Mouse (Mus musculus) heart, embryonic 14.5 days (tissue): ENCODE measurements around the gene Synj2. TPM values are rescaled to one million over a fixed set of nuclear protein-coding genes. Genes with fewer than 3 reads are reported as not detected.

Source experiments
- ATAC-seq: fragments of 200-750 bp; cut with Nextera tagmentation; 2 replicates; pipeline ENCODE4 v1.8.0; 2017; ENCODE audit warnings: low read depth, moderate TSS enrichment; ENCODE audit not compliant: insufficient number of reproducible peaks, insufficient read depth, low FRiP score
- H3K27ac ChIP-seq, 2 experiments: fragments of 200-500 bp in 1 of 2; fragments of 300-500 bp in 1 of 2; sonication (generic) in 1 of 2; replicated peaks in 1 of 2; 2 replicates each; pipeline ENCODE4 v1.5.1; 2012 to 2014; ENCODE audit warnings: low read depth in 2 of 2, low read length in 2 of 2, control low read depth in 1 of 2, mild to moderate bottlenecking in 1 of 2, mixed read lengths in 1 of 2; ENCODE audit not compliant: control insufficient read depth in 1 of 2, insufficient read depth in 1 of 2
- H3K27me3 ChIP-seq: fragments of 300-500 bp; sonication (generic); 2 replicates; pipeline ENCODE4 v1.6.1; 2014; ENCODE audit warnings: mild to moderate bottlenecking, low read length, control low read depth; ENCODE audit not compliant: control insufficient read depth, insufficient read depth
- H3K36me3 ChIP-seq: fragments of 300-500 bp; sonication (generic); 2 replicates; pipeline ENCODE4 v1.6.1; 2014; ENCODE audit warnings: mild to moderate bottlenecking, control low read depth, low read length, mixed read lengths; ENCODE audit not compliant: control insufficient read depth, insufficient read depth
- H3K4me1 ChIP-seq, 2 experiments: fragments of 200-500 bp in 1 of 2; fragments of 300-500 bp in 1 of 2; sonication (generic) in 1 of 2; 2 replicates each; pipeline ENCODE4 v1.6.1; 2012 to 2014; ENCODE audit warnings: low read length in 2 of 2, control low read depth in 1 of 2, mixed read lengths in 1 of 2; ENCODE audit not compliant: control insufficient read depth in 2 of 2, insufficient read depth in 2 of 2
- H3K4me2 ChIP-seq: fragments of 300-500 bp; sonication (generic); 2 replicates; pipeline ENCODE4 v1.6.1; 2014; ENCODE audit warnings: mild to moderate bottlenecking, low read length
- H3K4me3 ChIP-seq, 2 experiments: fragments of 200-500 bp in 1 of 2; fragments of 300-500 bp in 1 of 2; sonication (generic) in 1 of 2; 2 replicates each; pipeline ENCODE4 v1.5.1; 2012 to 2014; ENCODE audit warnings: low read length in 2 of 2, mild to moderate bottlenecking in 2 of 2, control low read depth in 1 of 2, low read depth in 1 of 2, moderate library complexity in 1 of 2; ENCODE audit not compliant: control insufficient read depth in 1 of 2, insufficient read depth in 1 of 2
- H3K9ac ChIP-seq: fragments of 300-500 bp; sonication (generic); 2 replicates; pipeline ENCODE4 v1.6.1; 2014; ENCODE audit warnings: mild to moderate bottlenecking, low read length
- H3K9me3 ChIP-seq: fragments of 300-500 bp; sonication (generic); 2 replicates; pipeline ENCODE4 v1.6.1; 2016; ENCODE audit warnings: low read length, control low read depth; ENCODE audit not compliant: control insufficient read depth
- WGBS: fragments of 180-500 bp; shearing (Covaris S2); extraction: QIAGEN DNeasy Blood & Tissue Kit; methylation state at CpG from one replicate; pipeline ENCODE4 v1.1.7; 2014; 5-methylcytosine and 5-hydroxymethylcytosine counted together
- polyA plus RNA-seq: library from polyadenylated mRNA; unstranded; fragments of >200 nt; fragmentation: Nextera tagmentation; extraction: Ambion mirVana; gene quantifications from 2 replicates; pipeline ENCODE4 v1.2.1, GENCODE M21; 2014

Synj2 gene
- polyA plus RNA-seq, 1 experiment from 2014 or later, result 4.3 TPM

DNA sequence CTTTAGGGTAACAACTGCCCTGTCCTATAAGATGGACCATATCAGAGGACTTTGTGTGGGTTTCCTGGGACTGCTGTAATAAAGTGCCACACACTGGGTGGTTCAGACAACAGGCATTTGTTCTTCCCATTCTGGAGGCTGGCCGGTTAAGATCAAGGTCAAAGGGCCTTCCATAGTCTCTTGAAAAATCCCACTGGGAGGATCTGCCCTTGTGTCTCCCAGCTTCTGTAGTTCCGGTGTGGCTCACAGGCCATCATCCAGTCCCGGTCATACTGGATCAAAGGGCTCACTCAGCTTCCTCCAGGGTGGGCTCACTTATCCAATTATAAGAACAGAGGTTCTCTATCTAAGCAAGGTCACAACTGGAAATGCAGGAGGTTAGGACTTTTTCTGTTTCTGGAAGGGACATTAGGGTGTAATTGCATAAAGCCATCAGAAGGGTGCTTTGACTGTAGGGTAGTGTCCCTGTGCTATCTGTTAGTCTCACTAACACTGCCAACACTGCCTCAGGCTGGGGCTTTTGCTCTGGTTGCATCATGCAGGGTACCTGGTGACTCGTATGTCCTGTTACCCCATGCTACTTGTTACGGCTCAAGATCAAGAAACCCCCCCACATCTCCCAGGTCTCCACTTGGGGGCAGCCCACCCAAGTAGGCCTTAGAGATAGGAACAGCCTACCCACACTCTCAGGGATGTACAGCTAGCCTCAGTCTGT lies 51.9 kb downstream of the Synj2 start:
- 80% methylated on average over 5 of the region's 5 CpGs for WGBS
- Histone ChIP-seq H3K9ac (no peak overlapping the region), H3K27ac (no peak overlapping the region), H3K4me2 (no peak overlapping the region), H3K36me3 (no peaks in the 10 kb centered on the region), H3K9me3 (no peaks in the 10 kb centered on the region), H3K27me3 (no peaks in the 10 kb centered on the region), H3K4me3 (no peak overlapping the region), H3K4me1 (peaks cover 28 to 33% of the 10 kb centered on the region in 2 experiments)
- ATAC-seq, result no peak

DNA sequence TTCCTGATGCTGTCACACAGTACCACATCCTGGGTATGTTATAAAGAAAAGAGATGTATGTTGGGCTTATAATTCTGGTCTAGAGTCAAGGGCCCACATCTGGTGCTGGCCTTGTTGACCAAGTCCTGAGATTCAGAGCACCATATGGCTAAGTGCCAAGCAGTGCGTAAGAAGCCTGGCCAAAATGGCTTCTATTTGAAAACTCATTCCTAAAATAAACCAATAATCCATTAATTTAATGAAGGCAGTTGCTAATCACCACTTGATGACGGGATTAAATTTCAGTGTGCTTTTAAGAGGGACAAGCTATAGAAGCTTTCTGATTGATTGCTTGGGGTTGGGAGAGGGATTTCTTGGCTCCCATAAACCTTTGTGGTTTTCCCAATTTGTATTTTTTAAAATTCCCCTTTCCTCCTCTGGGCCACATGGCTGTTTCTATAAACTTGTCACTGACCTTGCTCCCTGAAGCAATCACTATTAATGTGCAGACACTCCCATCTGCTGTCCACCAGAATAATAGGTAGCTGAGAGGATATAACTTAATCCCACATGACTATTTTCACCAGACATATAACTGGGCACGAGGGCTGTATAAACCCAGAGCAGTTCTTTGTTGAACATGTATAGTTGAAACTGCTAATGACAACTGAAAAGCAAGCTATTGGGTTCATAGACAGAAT lies 52.6 kb downstream of the Synj2 start:
- ATAC-seq, result no peak
- H3K4me2 ChIP-seq, result no peak overlapping the region
- H3K9me3 ChIP-seq, result no peaks in the 10 kb centered on the region
- H3K27ac ChIP-seq, result 0 out of 4 replicates have a peak overlapping the region, but pooled peaks of 1 of the 2 experiments have one; percentile 29
- no peak overlapping the region for H3K9ac ChIP-seq
- no peak overlapping the region for H3K4me3 ChIP-seq
- WGBS, result 85% methylated on average over 3 of the region's 3 CpGs
- H3K4me1 ChIP-seq, result peaks cover 31 to 40% of the 10 kb centered on the region in 2 experiments
- no peaks in the 10 kb centered on the region for H3K27me3 ChIP-seq
- no peaks in the 10 kb centered on the region for H3K36me3 ChIP-seq

DNA sequence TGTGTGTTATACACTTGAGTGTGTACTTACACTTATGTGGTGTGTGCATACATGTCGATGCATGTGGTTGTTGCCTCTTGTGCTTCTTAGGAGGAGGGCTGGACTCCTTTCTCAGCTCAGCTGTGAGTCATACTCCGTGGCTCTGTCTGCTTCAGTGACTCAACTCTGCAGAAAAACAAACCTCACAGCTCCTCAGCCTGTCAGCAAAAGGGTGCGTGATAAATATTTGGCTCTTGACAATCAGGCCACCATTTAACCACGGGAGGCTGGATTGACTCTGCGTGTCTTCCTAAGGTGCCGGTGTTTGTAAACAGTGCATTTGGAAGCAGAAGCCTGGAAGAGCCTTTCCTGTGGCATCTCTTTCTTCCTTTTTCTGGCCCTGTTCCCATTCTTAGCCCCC lies 53.5 kb downstream of the Synj2 start:
- WGBS, result 40% methylated on average over 6 of the region's 6 CpGs
- Histone ChIP-seq H3K36me3 (no peaks in the 10 kb centered on the region), H3K27ac (peak overlapping the region in 1 of 2 experiments; percentile 96; a peak in 2 of 4 replicates), H3K4me2 (no peak overlapping the region), H3K4me1 (peaks cover 36 to 48% of the 10 kb centered on the region in 2 experiments), H3K9ac (no peak overlapping the region), H3K4me3 (no peak overlapping the region), H3K9me3 (no peaks in the 10 kb centered on the region), H3K27me3 (no peaks in the 10 kb centered on the region)
- ATAC-seq, result no peak

DNA sequence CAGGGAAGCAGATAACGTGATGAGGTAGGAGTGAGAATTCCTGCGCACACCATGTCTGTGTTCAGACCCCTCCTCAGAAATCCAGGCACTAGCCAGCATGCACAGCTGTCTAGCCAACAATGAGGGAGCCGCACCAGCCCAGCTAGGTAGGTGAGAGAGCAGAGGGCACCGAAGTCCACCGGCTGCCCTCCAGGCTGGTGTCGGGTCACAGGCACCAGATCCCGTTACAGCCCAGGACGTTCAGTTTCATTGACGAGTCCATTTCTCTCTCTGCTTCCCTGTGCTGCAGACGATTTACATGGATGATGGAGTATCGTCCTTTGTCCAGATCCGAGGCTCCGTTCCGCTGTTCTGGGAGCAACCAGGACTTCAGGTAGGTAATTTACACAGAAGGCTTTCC lies 55.5 kb downstream of the Synj2 start:
- ATAC-seq, result no peak
- H3K4me1 ChIP-seq, result peaks cover 42 to 59% of the 10 kb centered on the region in 2 experiments
- H3K9ac ChIP-seq, result peak overlapping the region; percentile 55
- H3K9me3 ChIP-seq, result no peaks in the 10 kb centered on the region
- peak overlapping the region; percentile 24 for H3K4me2 ChIP-seq
- 70% methylated on average over 14 of the region's 14 CpGs for WGBS
- H3K27ac ChIP-seq, result peak overlapping the region; percentile 96 to 98
- no peaks in the 10 kb centered on the region for H3K27me3 ChIP-seq
- H3K36me3 ChIP-seq, result no peaks in the 10 kb centered on the region
- H3K4me3 ChIP-seq, result no peak overlapping the region

DNA sequence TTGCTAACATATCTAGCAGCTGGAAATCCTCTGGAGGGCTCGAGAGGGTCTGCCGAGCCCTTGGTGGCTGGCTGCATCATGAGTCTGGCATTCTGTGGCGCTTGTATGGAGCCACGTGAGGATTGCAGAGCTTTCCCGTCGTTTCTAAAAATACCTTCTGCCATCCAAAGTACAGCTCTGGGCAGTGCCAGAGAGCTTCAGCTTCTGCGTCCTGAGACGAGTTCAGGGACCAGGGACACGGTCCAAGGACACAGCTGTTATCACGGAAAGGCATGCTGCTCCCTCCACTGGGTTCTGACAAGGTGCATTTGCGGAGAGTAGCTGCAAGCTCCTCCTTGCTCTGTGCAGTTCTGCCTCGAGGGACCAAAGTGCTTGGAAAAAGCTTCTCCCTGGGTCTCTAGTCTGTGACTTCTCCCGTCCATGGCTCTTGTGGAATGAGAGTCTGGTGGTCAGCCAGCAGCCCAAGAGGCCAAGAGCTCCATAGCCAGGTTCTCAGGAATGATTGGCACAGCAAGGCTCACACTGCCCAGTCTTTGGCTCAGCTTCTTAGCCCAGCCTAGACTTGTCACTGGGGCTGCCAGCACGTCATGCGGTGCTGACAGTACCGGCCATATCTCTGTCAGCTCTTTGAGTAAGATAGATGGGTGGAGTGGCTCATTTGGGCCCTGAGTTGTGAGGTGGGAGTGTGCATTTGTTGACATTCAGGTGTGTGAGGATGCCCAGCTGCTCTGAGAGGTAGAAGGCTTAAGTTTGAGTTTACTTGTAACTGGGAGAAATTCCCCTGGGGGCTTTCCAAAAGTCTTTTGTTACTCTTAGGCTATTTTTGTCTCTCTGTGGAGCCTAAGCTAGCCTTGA lies 56.5 kb downstream of the Synj2 start:
- WGBS, result 11% methylated on average over 16 of the region's 16 CpGs
- 0 out of 2 replicates have a peak, but pooled peaks cover 3% of the 10 kb centered on the region for H3K36me3 ChIP-seq
- peak overlapping the region; percentile 96 to 98 for H3K27ac ChIP-seq
- peak overlapping the region; percentile 52 for H3K9ac ChIP-seq
- peak overlapping the region; percentile 43 for H3K4me2 ChIP-seq
- peak; percentile 90 for ATAC-seq
- 0 out of 4 replicates have a peak overlapping the region, but pooled peaks of 1 of the 2 experiments have one; percentile 4 for H3K4me3 ChIP-seq
- peaks cover 45 to 69% of the 10 kb centered on the region in 2 experiments for H3K4me1 ChIP-seq
- H3K9me3 ChIP-seq, result no peaks in the 10 kb centered on the region
- no peaks in the 10 kb centered on the region for H3K27me3 ChIP-seq

DNA sequence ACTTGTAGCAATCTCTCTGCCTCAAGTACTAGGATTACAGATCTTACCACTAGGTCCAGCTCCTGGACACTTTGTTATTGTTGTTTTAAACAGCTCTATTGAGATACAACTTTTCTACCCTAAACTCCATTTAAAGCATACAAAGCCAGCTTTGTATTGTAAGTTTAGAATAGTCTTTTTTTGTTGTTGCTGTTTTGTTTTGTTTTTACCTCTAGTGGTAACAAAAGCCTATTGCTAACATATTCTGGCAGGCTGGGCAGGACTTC lies 57.1 kb downstream of the Synj2 start:
- Histone ChIP-seq H3K9me3 (no peaks in the 10 kb centered on the region), H3K9ac (peak overlapping the region; percentile 52; the same call in 1 of the 2 replicates), H3K27me3 (no peaks in the 10 kb centered on the region), H3K27ac (peak overlapping the region; percentile 96 to 98), H3K36me3 (0 out of 2 replicates have a peak, but pooled peaks cover 8% of the 10 kb centered on the region), H3K4me3 (no peak overlapping the region), H3K4me1 (peaks cover 48 to 74% of the 10 kb centered on the region in 2 experiments), H3K4me2 (peak overlapping the region; percentile 43)
- ATAC-seq, result no peak

DNA sequence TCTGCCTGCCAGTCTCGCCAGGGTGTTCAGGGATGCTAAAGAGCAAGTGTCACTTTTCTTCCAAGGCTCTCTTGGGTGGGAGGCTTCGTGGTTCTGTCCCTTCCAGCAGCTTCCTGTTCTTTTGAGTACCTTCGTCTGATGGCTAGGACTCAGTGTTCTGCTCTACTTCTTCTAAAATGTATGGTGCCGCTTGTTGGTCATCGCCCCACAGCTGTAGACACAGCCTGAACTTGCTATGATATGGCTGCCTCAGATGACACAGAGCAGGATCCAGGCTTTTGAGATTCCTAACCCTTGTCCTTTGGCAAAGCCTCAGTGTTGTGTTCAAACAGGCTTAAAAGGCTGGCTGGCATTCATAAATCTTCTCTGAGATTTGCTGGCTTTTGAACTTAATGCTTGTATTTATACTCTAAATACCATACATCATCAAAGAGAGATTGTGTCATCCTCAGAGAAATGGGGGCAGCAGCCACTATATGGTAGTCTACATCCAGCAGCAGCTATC lies 58.0 kb downstream of the Synj2 start:
- no peak overlapping the region for H3K4me2 ChIP-seq
- peak overlapping the region; percentile 17 to 96; a peak in 2 of 4 replicates for H3K27ac ChIP-seq
- H3K9me3 ChIP-seq, result no peaks in the 10 kb centered on the region
- ATAC-seq, result no peak
- H3K27me3 ChIP-seq, result no peaks in the 10 kb centered on the region
- H3K36me3 ChIP-seq, result 0 out of 2 replicates have a peak, but pooled peaks cover 8% of the 10 kb centered on the region
- H3K4me3 ChIP-seq, result no peak overlapping the region
- H3K9ac ChIP-seq, result no peak overlapping the region; the same call in 1 of the 2 replicates
- WGBS, result 62% methylated on average over 5 of the region's 5 CpGs
- peaks cover 53 to 77% of the 10 kb centered on the region in 2 experiments for H3K4me1 ChIP-seq
